Mouse (Mus musculus): ENCODE results near the gene Lrrc25.

DNA sequence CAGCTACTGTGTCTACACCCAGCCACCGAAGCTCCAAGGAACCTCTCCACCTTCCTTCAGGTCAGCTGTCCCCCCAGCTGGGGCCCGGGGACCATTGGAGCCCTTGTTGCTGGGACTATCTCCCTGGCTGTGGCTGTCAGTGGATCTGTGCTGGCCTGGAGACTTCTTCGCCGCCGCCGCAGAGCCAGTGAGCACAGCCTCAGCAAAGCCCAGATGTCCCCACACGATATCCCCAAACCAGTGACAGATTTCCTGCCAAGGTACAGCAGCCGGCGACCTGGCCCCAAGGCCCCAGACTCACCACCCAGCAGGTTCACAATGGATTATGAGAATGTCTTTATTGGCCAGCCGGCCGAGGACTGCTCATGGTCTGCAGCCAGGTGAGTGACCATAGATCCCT is 2.0 kb downstream of the Lrrc25 start:
- TF ChIP-seq POLR2A (IDR thresholded peaks at IDR 0.05; ENCODE audit: extremely low read depth, insufficient read depth, low read length) (no peak), CTCF (IDR thresholded peaks at IDR 0.05; ENCODE audit: low read depth, low read length) (no peak)

Data from liver, adult 2 months (tissue).